Mouse (Mus musculus): Measurements from ENCODE around the gene Rcsd1. TPM values are rescaled to one million over a fixed set of nuclear protein-coding genes. Genes with fewer than 3 reads are reported as not detected.

Gene Rcsd1
- polyA plus RNA-seq, 1 experiment = 0.04 TPM

DNA sequence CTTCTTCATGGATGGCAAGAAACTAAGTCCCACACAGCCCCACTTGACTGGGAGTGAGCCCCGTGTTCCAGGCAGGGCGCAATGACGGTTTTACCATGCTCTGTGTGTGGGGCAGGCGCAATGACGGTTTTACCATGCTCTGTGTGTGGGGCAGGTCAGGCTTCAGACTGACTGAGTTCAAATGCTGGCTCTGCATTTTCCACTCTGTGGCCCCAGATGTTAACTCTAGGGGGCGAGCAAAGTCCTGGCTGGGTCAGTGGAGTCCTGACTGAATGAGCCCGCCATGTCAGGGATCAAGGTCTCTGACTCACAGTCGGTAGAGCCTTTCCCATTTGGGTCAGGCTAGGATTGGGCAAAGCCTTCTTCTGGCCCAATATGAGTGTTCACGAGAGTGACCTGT lies 37.2 kb downstream of the Rcsd1 start:
- TF ChIP-seq POLR2AphosphoS2 (IDR thresholded peaks at IDR 0.05; ENCODE audit: insufficient read length, low read depth) (no peak), MYOD1 (IDR thresholded peaks at IDR 0.05; ENCODE audit: control insufficient read depth in 1 of 3, insufficient read length in 2 of 3, low read depth in 2 of 3) (no peak), POLR2A (IDR thresholded peaks at IDR 0.05; ENCODE audit: insufficient read length, low read depth) (no peak), MYOG (IDR thresholded peaks at IDR 0.05; ENCODE audit: control insufficient read depth in 1 of 3, insufficient read depth in 1 of 3, insufficient read length in 2 of 3, low read depth in 2 of 3) (no peak), TCF12 (IDR thresholded peaks at IDR 0.05; ENCODE audit: insufficient read depth, poor library complexity, severe bottlenecking) (no peak), SRF (IDR thresholded peaks at IDR 0.05; ENCODE audit: control insufficient read depth, insufficient read length, low read depth) (no peak), CEBPB (IDR thresholded peaks at IDR 0.05; ENCODE audit: insufficient read depth, poor library complexity, severe bottlenecking) (no peak), REST (IDR thresholded peaks at IDR 0.05; ENCODE audit: insufficient read depth, insufficient read length) (no peak), TCF3 (IDR thresholded peaks at IDR 0.05; ENCODE audit: insufficient read length, low read depth) (no peak), USF1 (IDR thresholded peaks at IDR 0.05; ENCODE audit: low read depth) (no peak), MAX (IDR thresholded peaks at IDR 0.05; ENCODE audit: low read depth) (no peak), E2F4 (IDR thresholded peaks at IDR 0.05; ENCODE audit: insufficient read depth) (no peak)
- no peak overlapping the region for H3ac ChIP-seq (ENCODE audit: control insufficient read depth, insufficient read length)
- H3K4me3 ChIP-seq = no peak overlapping the region

DNA sequence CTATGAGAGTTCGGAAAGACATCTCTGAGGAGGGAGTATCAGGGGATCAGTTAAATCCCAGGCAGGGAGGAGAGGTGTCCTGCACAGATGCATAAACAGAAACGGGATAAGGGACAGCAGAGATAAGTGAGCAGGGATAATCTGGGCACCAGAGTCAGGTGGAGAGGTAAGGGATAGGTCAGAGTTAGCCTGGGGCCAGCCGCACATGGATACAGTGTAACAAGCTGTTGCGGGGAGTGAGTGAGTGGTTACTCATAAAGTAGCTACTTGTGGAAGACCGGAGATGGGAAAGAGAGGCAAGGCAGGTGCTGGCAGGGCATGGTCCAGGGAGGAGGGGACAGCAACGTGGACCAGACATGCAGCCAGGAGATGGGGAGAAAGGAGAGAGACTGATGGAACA lies 39.5 kb downstream of the Rcsd1 start:
- no peaks in the 10 kb centered on the region for H3K36me3 ChIP-seq (ENCODE audit: control insufficient read depth, insufficient read depth)
- H3K4me3 ChIP-seq = no peak overlapping the region
- H3ac ChIP-seq (ENCODE audit: control insufficient read depth, insufficient read length) = no peak overlapping the region
- peaks cover 27% of the 10 kb centered on the region for H3K27me3 ChIP-seq (ENCODE audit: control insufficient read depth, insufficient read depth, insufficient read length)
- no peak for TF ChIP-seq POLR2A (IDR thresholded peaks at IDR 0.05; ENCODE audit: insufficient read length, low read depth)
- TF ChIP-seq MYOG (IDR thresholded peaks at IDR 0.05; ENCODE audit: control insufficient read depth in 1 of 3, insufficient read depth in 1 of 3, insufficient read length in 2 of 3, low read depth in 2 of 3) = no peak
- TF ChIP-seq MAX (IDR thresholded peaks at IDR 0.05; ENCODE audit: low read depth) = no peak
- TF ChIP-seq MYOD1 (IDR thresholded peaks at IDR 0.05; ENCODE audit: control insufficient read depth in 1 of 3, insufficient read length in 2 of 3, low read depth in 2 of 3) = no peak
- TF ChIP-seq TCF3 (IDR thresholded peaks at IDR 0.05; ENCODE audit: insufficient read length, low read depth) = no peak
- no peak for TF ChIP-seq USF1 (IDR thresholded peaks at IDR 0.05; ENCODE audit: low read depth)
- TF ChIP-seq CEBPB (IDR thresholded peaks at IDR 0.05; ENCODE audit: insufficient read depth, poor library complexity, severe bottlenecking) = no peak
- no peak for TF ChIP-seq SRF (IDR thresholded peaks at IDR 0.05; ENCODE audit: control insufficient read depth, insufficient read length, low read depth)
- no peak for TF ChIP-seq REST (IDR thresholded peaks at IDR 0.05; ENCODE audit: insufficient read depth, insufficient read length)
- TF ChIP-seq POLR2AphosphoS2 (IDR thresholded peaks at IDR 0.05; ENCODE audit: insufficient read length, low read depth) = no peak
- TF ChIP-seq TCF12 (IDR thresholded peaks at IDR 0.05; ENCODE audit: insufficient read depth, poor library complexity, severe bottlenecking) = no peak
- no peak for TF ChIP-seq E2F4 (IDR thresholded peaks at IDR 0.05; ENCODE audit: insufficient read depth)
- no peak overlapping the region for H3K4me2 ChIP-seq (ENCODE audit: low read depth)
- no peaks in the 10 kb centered on the region for H3K79me2 ChIP-seq (ENCODE audit: control insufficient read depth, insufficient read depth)

More for the DNA sequence above, 37.2 kb downstream of the Rcsd1 start:
- H3K79me2 ChIP-seq (ENCODE audit: control insufficient read depth, insufficient read depth) = no peaks in the 10 kb centered on the region
- H3K4me2 ChIP-seq (ENCODE audit: low read depth) = no peak overlapping the region
- no peaks in the 10 kb centered on the region for H3K36me3 ChIP-seq (ENCODE audit: control insufficient read depth, insufficient read depth)
- H3K27me3 ChIP-seq (ENCODE audit: control insufficient read depth, insufficient read depth, insufficient read length) = peaks cover 39% of the 10 kb centered on the region

DNA sequence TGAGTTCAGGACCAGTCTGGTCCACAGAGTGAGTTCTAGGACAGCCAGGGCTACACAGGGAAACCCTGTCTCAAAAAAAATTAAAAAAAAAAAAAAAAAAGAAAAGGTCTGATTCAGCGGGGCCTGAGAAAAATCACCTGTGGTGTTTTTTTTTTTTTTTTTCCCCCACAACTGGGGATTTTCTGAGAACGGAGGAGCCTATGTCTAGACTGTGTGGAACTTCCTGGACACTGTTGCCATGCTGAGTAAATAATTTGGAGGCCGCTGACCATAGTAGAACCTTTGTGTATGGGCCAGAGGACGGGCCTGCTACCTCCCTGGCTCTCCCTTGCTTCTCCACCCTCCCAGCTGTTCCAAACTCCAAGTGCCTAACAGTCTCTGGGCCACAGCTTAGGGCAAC lies 40.7 kb downstream of the Rcsd1 start:
- H3K79me2 ChIP-seq (ENCODE audit: control insufficient read depth, insufficient read depth) = no peaks in the 10 kb centered on the region
- no peak overlapping the region for H3ac ChIP-seq (ENCODE audit: control insufficient read depth, insufficient read length)
- no peak overlapping the region for H3K4me3 ChIP-seq
- H3K27me3 ChIP-seq (ENCODE audit: control insufficient read depth, insufficient read depth, insufficient read length) = peaks cover 18% of the 10 kb centered on the region
- no peak for TF ChIP-seq REST (IDR thresholded peaks at IDR 0.05; ENCODE audit: insufficient read depth, insufficient read length)
- no peak overlapping the region for H3K4me2 ChIP-seq (ENCODE audit: low read depth)
- no peaks in the 10 kb centered on the region for H3K36me3 ChIP-seq (ENCODE audit: control insufficient read depth, insufficient read depth)

DNA sequence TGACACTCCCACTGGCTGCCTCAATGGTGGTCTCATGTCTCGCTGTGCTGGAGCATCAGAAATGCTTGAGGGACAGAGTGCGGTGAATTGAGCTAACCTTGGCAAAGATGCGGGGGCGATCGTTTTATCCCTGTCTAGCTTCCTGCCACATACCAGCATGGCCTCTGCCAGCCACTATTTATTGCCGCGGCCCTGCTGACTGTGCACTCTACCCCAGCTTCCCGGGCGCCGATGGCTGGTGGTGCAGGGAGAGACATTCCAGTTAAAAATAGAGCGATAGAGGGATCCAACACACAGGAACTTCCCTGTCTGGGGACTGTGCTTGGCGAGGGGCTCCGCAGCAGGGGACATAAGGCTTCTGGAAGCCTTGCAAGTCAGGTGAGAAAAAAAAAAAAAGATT lies 42.2 kb downstream of the Rcsd1 start:
- Histone ChIP-seq H3K4me2 (ENCODE audit: low read depth) (no peak overlapping the region), H3ac (ENCODE audit: control insufficient read depth, insufficient read length) (no peak overlapping the region), H3K4me3 (no peak overlapping the region), H3K36me3 (ENCODE audit: control insufficient read depth, insufficient read depth) (no peaks in the 10 kb centered on the region), H3K79me2 (ENCODE audit: control insufficient read depth, insufficient read depth) (no peaks in the 10 kb centered on the region), H3K27me3 (ENCODE audit: control insufficient read depth, insufficient read depth, insufficient read length) (peaks cover 26% of the 10 kb centered on the region)
- TF ChIP-seq USF1 (IDR thresholded peaks at IDR 0.05; ENCODE audit: low read depth) = no peak
- no peak for TF ChIP-seq POLR2AphosphoS2 (IDR thresholded peaks at IDR 0.05; ENCODE audit: insufficient read length, low read depth)

DNA sequence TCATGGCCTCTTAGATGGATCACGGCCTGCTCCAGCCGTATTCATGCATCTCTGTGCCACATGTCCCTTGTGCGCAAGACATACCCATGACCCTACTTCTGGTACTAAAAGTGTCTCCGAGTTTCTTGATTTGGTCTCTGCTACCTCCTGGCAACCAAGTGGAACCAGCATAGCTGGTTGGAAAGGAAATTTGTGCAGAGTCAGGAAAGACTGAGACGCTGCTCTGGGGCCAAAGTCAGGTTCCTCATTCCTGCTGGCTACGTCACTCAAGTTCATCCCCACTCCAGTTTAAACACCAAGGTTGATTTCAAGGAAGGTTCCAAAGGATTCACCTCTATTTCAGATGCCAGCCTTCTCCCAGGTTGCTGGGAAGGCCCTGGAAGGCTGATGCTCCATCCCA lies 42.6 kb downstream of the Rcsd1 start:
- Histone ChIP-seq H3K4me3 (no peak overlapping the region), H3K79me2 (ENCODE audit: control insufficient read depth, insufficient read depth) (no peaks in the 10 kb centered on the region), H3ac (ENCODE audit: control insufficient read depth, insufficient read length) (no peak overlapping the region), H3K4me2 (ENCODE audit: low read depth) (no peak overlapping the region), H3K27me3 (ENCODE audit: control insufficient read depth, insufficient read depth, insufficient read length) (peaks cover 26% of the 10 kb centered on the region), H3K36me3 (ENCODE audit: control insufficient read depth, insufficient read depth) (no peaks in the 10 kb centered on the region)
- no peak for TF ChIP-seq TCF3 (IDR thresholded peaks at IDR 0.05; ENCODE audit: insufficient read length, low read depth)
- TF ChIP-seq POLR2AphosphoS2 (IDR thresholded peaks at IDR 0.05; ENCODE audit: insufficient read length, low read depth) = no peak
- no peak for TF ChIP-seq SRF (IDR thresholded peaks at IDR 0.05; ENCODE audit: control insufficient read depth, insufficient read length, low read depth)

DNA sequence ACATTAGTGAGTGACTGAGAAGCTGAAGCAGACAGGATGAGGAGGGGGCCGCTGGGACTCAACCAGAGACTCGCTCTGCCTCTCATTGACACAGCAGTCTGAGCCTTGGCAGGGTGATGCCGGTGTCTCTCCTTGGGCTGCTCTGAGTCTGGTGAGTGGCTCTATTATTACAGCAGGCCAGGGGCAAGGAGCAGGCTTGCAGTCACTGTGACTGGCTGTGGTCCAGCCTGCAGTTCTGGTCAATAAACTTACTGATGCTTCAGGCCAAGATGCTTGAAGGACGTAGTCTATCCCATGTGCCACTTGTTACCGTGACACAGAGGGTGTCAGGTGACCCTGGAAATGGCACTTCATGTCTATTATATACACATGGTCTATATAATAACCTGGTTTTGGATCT lies 43.8 kb downstream of the Rcsd1 start:
- H3K27me3 ChIP-seq (ENCODE audit: control insufficient read depth, insufficient read depth, insufficient read length) = peaks cover 23% of the 10 kb centered on the region
- no peak overlapping the region for H3ac ChIP-seq (ENCODE audit: control insufficient read depth, insufficient read length)
- no peak overlapping the region for H3K4me3 ChIP-seq
- H3K36me3 ChIP-seq (ENCODE audit: control insufficient read depth, insufficient read depth) = no peaks in the 10 kb centered on the region
- TF ChIP-seq SRF (IDR thresholded peaks at IDR 0.05; ENCODE audit: control insufficient read depth, insufficient read length, low read depth) = no peak
- TF ChIP-seq POLR2AphosphoS2 (IDR thresholded peaks at IDR 0.05; ENCODE audit: insufficient read length, low read depth) = no peak
- no peak for TF ChIP-seq USF1 (IDR thresholded peaks at IDR 0.05; ENCODE audit: low read depth)
- TF ChIP-seq TCF3 (IDR thresholded peaks at IDR 0.05; ENCODE audit: insufficient read length, low read depth) = no peak
- no peak for TF ChIP-seq TCF12 (IDR thresholded peaks at IDR 0.05; ENCODE audit: insufficient read depth, poor library complexity, severe bottlenecking)
- no peak for TF ChIP-seq MAX (IDR thresholded peaks at IDR 0.05; ENCODE audit: low read depth)
- no peak for TF ChIP-seq CEBPB (IDR thresholded peaks at IDR 0.05; ENCODE audit: insufficient read depth, poor library complexity, severe bottlenecking)
- no peak for TF ChIP-seq REST (IDR thresholded peaks at IDR 0.05; ENCODE audit: insufficient read depth, insufficient read length)
- TF ChIP-seq E2F4 (IDR thresholded peaks at IDR 0.05; ENCODE audit: insufficient read depth) = no peak
- TF ChIP-seq MYOD1 (IDR thresholded peaks at IDR 0.05; ENCODE audit: control insufficient read depth in 1 of 3, insufficient read length in 2 of 3, low read depth in 2 of 3) = no peak
- no peak for TF ChIP-seq MYOG (IDR thresholded peaks at IDR 0.05; ENCODE audit: control insufficient read depth in 1 of 3, insufficient read depth in 1 of 3, insufficient read length in 2 of 3, low read depth in 2 of 3)
- no peak for TF ChIP-seq POLR2A (IDR thresholded peaks at IDR 0.05; ENCODE audit: insufficient read length, low read depth)
- no peak overlapping the region for H3K4me2 ChIP-seq (ENCODE audit: low read depth)
- no peaks in the 10 kb centered on the region for H3K79me2 ChIP-seq (ENCODE audit: control insufficient read depth, insufficient read depth)

Measured in myocyte (in vitro differentiated cells).